Mouse (Mus musculus) CH12F3 (cell line): ENCODE data around the gene Sec31a.

Experiments used
- in situ Hi-C: fragments of 300-500 bp; cut with MboI; formaldehyde crosslinking; loops from 2 replicates; pipeline ENCODE4 v1.14.3; 2020; ENCODE audit warnings: low sequenced_read_pairs

The Sec31a gene

GRCm38 (mm10) chr5:100410281-100410680 is 5.8 kb downstream of the Sec31a start:
- in situ Hi-C loops, result no loop called here

- in situ Hi-C loops, result no loop called here
Observed at GRCm38 (mm10) chr5:100408485-100408884, 7.5 kb downstream of the Sec31a start.

GRCm38 (mm10) chr5:100396753-100397152 is 19.3 kb downstream of the Sec31a start:
- in situ Hi-C loops, result no loop called here

GRCm38 (mm10) chr5:100393681-100394080 is 22.4 kb downstream of the Sec31a start:
- in situ Hi-C loops, result no loop called here

GRCm38 (mm10) chr5:100392436-100392955 is 23.5 kb downstream of the Sec31a start:
- in situ Hi-C loops, result no loop called here

GRCm38 (mm10) chr5:100383782-100384510 is 32.1 kb downstream of the Sec31a start:
- in situ Hi-C loops, result no loop called here

GRCm38 (mm10) chr5:100381094-100381493 is 34.9 kb downstream of the Sec31a start:
- in situ Hi-C loops, result no loop called here

- in situ Hi-C loops, result no loop called here
Observed at GRCm38 (mm10) chr5:100380277-100380676, 35.8 kb downstream of the Sec31a start.

- in situ Hi-C loops, result no loop called here
Observed at GRCm38 (mm10) chr5:100378981-100379380, 37.1 kb downstream of the Sec31a start.

GRCm38 (mm10) chr5:100378211-100378610 is 37.8 kb downstream of the Sec31a start:
- in situ Hi-C loops, result no loop called here

GRCm38 (mm10) chr5:100377376-100377775 is 38.7 kb downstream of the Sec31a start:
- in situ Hi-C loops, result no loop called here

- in situ Hi-C loops, result no loop called here
Observed at GRCm38 (mm10) chr5:100374703-100375102, 41.3 kb downstream of the Sec31a start.

GRCm38 (mm10) chr5:100373952-100374351 is 42.1 kb downstream of the Sec31a start:
- in situ Hi-C loops, result no loop called here

GRCm38 (mm10) chr5:100370919-100371318 is 45.1 kb downstream of the Sec31a start:
- in situ Hi-C loops, result no loop called here

- in situ Hi-C loops, result no loop called here
Observed at GRCm38 (mm10) chr5:100369825-100370459, 46.1 kb downstream of the Sec31a start.

- in situ Hi-C loops, result no loop called here
Observed at GRCm38 (mm10) chr5:100369093-100369492, 46.9 kb downstream of the Sec31a start.

GRCm38 (mm10) chr5:100368527-100368926 is 47.5 kb downstream of the Sec31a start:
- in situ Hi-C loops, result no loop called here

- in situ Hi-C loops, result no loop called here
Observed at GRCm38 (mm10) chr5:100367051-100367450, 49.0 kb downstream of the Sec31a start.

- in situ Hi-C loops, result no loop called here
Observed at GRCm38 (mm10) chr5:100360296-100360695, 55.7 kb downstream of the Sec31a start.

GRCm38 (mm10) chr5:100358334-100358733 is 57.7 kb downstream of the Sec31a start:
- in situ Hi-C loops, result no loop called here

- in situ Hi-C loops, result no loop called here
Observed at GRCm38 (mm10) chr5:100354644-100355043, 61.4 kb downstream of the Sec31a start.
